Mouse (Mus musculus) lung, adult 10 weeks (tissue): ENCODE results near the gene Gm12216. TPM values are rescaled to one million over a fixed set of nuclear protein-coding genes. Genes with fewer than 3 reads are reported as not detected.

Experiments used
- polyA plus RNA-seq: library from polyadenylated mRNA; stranded (reverse); fragments of 350-450 nt; fragmentation: Illumina TruSeq; extraction: RNeasy Lipid Tissue Mini Kit (QIAGEN cat#74804); gene quantifications from one replicate; pipeline ENCODE4 v1.2.3, GENCODE M21; 2014; ENCODE audit warnings: low read depth, low replicate concordance; ENCODE audit not compliant: insufficient read depth

The Gm12216 gene
- 18.5 TPM for polyA plus RNA-seq

DNA sequence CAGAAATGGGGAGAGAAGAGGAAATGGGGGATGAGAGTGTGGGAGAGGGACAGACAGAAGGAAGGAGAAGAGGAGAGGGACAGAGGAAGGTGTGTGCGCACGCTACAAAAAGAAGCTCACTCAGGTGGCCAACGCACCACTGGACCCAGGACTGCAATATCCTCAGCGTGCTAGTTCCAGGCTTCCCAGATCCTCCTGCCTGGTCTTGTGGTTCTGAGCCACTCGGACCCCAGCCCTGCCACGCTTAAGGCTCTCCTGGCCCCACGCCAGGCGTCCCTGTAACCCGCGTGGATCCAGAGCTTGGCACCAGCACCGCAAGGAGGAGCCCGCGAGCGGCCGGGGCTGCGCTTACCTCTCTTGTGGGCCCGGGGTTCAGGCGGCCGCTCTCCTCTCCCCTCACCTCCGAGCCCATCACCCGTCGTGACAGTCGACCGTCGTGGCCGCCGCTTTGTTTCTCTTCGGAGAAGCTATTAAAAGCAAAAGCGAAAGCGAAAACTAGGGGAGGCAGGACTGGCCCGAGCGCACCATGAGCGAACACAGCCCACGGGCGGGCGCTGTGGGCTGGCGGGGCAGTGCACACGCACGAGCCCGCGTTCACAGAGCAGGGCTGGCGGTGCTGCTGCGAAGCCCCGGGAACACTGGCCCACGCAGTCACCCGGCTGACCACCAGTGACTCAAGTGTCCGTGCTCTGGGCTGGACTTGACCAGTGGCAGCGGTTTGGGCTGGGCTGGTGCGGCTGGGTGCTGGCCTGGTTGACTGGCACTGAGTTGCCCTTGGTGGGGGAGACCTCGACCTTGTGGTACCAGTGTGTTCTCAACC, at the start of gene Gm12216:
TSS of gene Gm12216 (minus strand) at position 496 of the 820 bp plus-strand sequence.

DNA sequence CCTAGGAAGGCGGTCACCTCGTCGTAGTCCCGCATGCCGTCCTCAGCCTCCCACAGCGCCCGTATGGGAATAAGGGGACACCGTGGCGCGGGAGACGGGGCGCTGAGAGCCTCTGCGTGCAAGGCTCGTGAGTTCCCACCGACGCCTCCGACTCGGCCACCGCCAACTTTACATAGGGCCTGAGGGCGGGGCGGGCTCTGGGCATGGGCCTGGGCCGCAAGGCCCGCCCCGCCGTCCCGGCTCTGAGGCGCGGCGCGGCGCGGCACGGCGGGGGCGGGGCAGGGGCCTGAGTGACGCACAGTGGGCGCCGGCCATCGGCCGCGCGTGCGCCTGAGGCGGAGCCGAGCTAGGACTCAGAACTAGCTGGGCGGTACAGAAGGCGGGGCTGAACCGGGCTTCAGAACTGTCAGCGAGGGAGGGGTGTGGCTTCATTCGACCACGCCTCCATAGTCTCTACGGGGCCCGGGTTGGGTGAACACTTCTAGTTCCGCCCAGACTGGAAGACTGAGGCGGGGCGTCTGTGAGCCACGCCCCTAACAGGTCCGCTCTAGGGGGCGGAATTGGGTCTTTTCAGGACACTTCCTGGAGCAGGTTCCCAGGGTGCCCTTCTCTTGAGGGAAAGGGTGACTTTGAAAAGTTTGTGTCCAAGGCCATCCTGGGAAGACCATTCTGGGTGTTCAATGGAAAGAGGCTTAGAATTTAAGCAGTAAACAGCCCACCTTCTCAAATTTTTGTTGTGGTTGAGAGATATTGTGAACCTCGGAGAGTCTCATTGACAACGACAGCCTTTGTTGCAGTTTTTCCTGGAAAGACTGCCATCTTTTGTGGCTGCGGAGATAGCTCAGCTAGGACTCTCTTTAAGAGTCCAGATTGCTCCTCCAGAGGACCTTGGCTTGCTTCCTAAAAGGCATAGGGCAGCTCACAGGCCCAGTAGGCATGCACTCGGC, 32.7 kb upstream of the Gm12216 start, which contains the start of gene Slc22a5:
TSS of gene Slc22a5 (minus strand) at position 156 of the 947 bp plus-strand sequence.

DNA sequence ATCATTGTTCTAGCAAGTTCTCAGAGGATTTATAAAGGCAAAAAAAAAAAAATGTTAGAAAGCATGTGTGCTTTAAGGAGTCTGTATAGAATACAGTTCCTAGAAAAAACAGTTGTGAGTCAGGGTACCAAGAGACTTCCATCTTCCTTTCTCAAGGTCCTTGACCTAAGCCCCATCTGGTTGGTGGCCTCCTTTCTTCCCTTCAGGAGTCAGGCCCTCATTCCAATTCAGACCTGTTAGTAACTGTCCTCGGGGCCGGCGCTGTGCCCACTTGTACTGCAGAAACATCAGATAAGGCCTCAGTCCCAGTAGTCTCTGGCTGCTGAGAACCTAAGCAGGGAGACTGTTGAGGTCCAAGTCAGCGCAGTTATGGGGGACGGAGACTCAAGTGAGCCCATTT, 86.0 kb downstream of the Gm12216 start, which contains the start of gene Gm17334:
TSS of gene Gm17334 (minus strand) at position 101 of the 400 bp plus-strand sequence.

DNA sequence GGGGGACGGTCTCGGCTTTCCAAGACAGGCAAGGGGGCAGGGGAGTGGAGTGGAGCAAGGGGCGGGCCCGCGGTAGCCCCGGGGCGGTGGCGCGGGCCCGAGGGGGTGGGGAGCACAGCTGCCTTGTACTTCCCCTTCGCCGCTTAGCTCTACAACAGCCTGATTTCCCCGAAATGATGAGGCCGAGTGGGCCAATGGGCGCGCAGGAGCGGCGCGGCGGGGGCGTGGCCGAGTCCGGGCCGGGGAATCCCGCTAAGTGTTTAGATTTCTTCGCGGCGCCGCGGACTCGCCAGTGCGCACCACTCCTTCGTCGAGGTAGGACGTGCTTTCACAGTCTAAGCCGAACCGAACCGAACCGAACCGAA, 89.3 kb downstream of the Gm12216 start, which contains the start of gene Irf1:
TSS of gene Irf1 (plus strand) at position 255 of the 365 bp plus-strand sequence.

Other genes with a start within 250 kb of the Gm12216 start
- gene Il4, start 240.6 kb downstream of the Gm12216 start, polyA plus RNA-seq, result not detected
- not detected for gene Il13, start 224.6 kb downstream of the Gm12216 start, polyA plus RNA-seq
- 6.2 TPM for gene Rad50, start 151.9 kb downstream of the Gm12216 start, polyA plus RNA-seq
- gene Il5, start 138.5 kb downstream of the Gm12216 start, polyA plus RNA-seq, result not detected
- 67.9 TPM for gene Irf1, start 89.2 kb downstream of the Gm12216 start, polyA plus RNA-seq
- 2.8 TPM for gene Gm17334, start 86.1 kb downstream of the Gm12216 start, polyA plus RNA-seq
- 15.4 TPM for gene Slc22a5, start 32.4 kb upstream of the Gm12216 start, polyA plus RNA-seq
- 1.1 TPM for gene Slc22a21, start 121.1 kb upstream of the Gm12216 start, polyA plus RNA-seq
- 1.8 TPM for gene Slc22a4, start 168.8 kb upstream of the Gm12216 start, polyA plus RNA-seq
- gene Pdlim4, start 209.8 kb upstream of the Gm12216 start, polyA plus RNA-seq, result 10.8 TPM
- gene P4ha2, start 240.8 kb upstream of the Gm12216 start, polyA plus RNA-seq, result 28.2 TPM